Mouse (Mus musculus): ENCODE results near the gene Abl2.

GRCm38 (mm10) chr1:156613855-156614530, 55.4 kb downstream of the Abl2 start:
- TF ChIP-seq CTCF (IDR thresholded peaks at IDR 0.05; ENCODE audit: control insufficient read depth, insufficient read depth, insufficient replicate concordance, low read depth, low read length) (no peak), POLR2A (IDR thresholded peaks at IDR 0.05; ENCODE audit: control insufficient read depth, low read depth, low read length) (no peak)
